Mouse (Mus musculus) liver, embryonic 14.5 days (tissue): ENCODE results near the gene Mrpl11.

Source experiments
- CTCF ChIP-seq: IDR thresholded peaks from 2 replicates; pipeline ENCODE4 v1.5.1; 2016; ENCODE audit warnings: antibody characterized with exemption, low read depth, control low read depth
- EP300 ChIP-seq: IDR thresholded peaks from 2 replicates; pipeline ENCODE4 v1.6.1; 2016; ENCODE audit warnings: antibody characterized with exemption, low read depth

- no peak for TF ChIP-seq CTCF
- TF ChIP-seq EP300: no peak
Observed at GRCm38 (mm10) chr19:4994043-4994442, 32.1 kb downstream of the Mrpl11 start.
